Mouse (Mus musculus): ENCODE measurements around the gene Aqp9.

Gene Aqp9

DNA sequence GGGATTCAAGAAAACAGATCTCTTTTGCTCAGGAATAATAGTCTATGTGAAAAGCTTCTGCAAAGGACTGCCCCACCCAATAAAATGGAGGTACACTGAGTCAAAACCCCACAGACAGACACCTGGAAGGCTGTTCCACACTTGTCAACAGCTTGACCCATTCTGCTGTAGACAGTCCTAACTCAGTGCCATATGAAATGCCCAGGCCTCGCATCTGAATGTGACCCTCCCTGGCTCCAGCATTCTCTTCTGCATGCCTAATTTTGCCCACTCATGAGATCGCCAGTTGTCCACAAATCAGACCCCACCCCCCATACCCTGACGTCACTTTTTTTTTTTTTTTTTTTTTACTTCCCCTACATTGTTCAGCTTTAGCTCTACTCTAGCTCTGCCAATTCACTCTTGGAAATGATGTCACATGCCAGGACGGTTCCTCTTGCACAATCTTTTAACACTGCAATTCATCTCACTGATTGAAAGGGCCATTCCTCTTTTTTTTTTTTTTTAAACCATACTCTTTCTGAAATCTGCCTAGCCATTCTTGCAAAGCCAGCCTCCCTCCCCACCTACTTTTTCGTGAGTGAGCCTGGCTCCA is 1.5 kb downstream of the Aqp9 start:
- no peak for DNase-seq

DNA sequence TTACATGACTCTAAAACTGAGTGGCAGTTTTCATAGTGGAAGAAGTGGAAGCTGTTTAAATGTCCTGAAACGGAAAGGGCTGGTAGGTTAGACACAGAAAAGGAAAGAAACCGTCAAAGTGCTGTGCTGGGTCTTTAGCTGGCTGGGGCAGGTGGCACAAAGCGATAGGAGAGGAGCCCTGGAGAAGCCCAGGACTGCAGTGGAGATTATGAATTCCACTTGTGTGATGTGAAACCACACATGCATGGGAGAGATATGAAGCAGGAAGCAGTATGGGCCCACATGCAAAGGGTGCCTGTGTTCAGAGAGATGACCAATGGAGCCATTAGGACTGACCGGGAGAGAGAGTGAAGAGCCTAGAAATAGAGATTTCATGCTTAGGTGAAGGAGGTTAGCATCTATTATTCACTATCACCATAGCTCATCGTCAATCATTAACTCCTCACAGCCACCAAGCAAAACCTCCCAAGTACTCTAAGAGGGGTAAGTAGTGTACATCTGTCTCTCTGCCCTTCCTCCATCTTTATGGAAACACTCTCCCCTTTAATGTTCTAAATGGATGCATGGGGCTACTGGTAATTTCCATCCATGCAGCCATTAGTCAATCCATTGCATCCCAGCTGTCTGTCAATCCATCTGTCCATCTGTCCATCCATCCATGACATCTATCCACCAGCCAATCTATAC is 2.3 kb downstream of the Aqp9 start:
- no peak for DNase-seq

DNA sequence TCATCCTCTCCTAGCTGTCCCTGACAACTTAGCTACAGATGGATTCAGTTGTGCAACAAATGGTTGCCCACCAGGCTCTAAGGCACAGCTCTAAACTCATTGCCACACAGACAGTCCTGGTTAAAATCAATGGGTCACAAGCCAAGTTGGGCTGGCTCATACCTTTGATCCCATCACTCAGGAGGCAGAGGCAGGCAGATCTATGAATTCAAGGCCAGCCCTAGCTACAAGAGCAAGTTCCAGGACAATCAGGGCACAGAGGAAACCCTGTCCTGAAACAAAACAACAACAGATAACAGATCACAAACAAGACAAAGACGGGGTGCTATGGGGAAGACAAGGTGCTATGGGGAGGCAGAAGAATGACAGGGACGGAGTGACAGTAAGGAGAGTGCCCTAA is 3.0 kb downstream of the Aqp9 start:
- DNase-seq = no peak

DNA sequence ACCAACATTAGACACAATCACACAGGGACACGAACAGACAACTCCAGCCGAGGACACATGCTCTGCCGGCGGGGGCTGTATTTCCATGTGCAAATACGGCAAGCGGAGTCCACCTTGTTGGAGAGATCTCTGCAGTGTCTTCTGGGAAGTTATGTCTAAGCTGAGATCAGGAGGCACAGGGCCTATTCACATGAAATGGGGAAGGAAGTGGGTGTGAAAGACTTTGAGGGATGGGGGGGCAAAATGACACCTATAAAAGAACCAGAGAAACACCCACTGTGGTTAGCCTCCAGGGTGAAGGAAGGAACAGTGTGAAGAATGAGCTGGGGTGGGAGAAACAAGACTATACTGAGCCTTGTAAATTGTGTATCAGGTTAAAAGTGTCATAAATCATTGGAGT is 3.4 kb downstream of the Aqp9 start:
- DNase-seq = no peak

DNA sequence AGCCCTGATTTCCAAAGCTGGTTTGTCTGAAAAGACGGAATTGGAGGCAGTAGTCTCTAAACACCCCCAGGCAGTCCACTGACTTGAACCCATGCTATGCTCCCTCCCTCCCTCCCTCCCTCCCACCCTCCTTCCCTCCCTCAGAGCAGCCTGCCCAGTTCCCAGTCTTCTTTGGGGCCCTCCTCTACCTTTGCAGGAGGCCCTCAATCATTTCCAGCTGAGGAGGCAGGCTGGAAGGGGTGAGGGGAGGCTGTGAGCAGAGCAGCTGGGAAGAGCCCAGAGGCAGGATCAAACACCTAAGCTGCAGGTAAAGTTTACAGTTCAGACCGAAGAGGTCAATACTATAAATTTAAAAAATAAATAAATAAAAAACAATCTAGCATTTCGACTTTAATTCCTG is 4.1 kb downstream of the Aqp9 start:
- DNase-seq = no peak

DNA sequence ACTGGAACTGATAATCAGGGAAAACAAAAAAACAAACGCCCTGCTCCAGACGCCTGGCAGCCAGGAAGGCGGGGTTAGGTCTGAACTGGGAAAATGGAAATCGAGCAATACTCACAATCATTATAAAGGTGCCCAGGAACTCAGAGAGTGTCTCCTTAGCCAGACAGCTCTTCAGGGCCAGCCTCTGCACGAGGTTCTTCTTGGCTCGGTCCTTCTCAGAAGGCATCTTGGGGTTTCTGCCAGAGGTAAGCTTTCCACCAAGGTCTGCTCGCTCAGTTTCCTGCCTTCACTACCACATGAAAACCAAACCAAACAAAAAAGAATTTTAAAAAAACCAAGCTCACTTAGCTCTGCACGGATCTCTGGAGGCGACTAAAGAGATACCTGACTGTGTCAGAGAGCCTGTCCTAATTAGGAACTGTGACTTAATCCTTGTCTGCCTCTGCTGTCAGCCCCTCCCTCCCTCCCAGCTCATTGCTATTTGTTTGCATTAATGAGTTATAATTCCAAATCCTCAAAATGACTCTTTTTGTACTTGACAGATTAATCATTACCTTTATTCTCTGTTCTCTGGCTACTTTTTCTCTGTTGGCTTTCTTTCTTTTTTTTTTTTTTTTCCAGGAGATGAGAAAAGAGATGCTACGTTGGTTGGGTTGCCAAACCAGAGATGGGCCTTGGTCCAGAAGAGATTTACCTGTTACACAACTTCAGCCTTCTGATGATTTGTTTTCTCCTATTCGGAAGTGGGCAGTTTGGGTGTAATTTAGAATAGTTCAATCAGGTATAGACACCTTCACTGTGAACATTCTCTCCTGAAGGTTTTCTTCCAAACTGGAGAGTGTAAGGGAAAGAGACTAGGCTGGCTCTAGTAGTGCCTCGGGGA is 5.4 kb downstream of the Aqp9 start:
- no peak for DNase-seq

DNA sequence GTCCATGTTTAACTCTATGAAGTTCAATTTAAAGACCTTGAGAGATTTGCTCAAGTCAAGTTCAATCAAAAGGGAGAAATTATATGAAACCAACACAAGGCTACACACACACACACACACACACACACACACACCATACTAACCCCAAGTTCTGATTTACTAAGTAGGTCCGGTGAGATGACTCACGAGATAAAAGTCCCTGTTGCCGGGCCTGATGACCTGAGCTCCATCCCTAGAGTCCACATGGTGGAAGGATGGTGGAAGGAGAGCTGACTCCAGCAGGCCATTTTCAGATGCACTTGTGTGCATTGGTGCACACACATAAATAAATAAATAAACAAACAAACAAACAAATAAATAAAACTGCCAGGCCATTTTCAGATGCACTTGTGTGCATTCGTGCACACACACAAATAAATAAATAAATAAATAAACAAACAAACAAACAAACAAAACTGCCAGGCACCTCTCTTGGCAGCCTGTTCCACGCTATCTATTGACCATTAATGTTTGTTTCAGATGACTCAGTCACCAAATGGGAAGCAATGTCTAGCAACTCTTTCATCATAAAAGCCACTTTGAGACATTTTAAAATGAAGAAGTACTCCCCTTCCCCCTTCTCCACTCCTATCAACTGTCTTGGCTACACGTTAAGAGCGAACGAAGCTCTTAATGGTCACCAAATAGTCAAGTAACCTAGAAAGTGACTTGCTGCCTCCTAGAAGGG is 6.2 kb downstream of the Aqp9 start:
- DNase-seq = no peak

DNA sequence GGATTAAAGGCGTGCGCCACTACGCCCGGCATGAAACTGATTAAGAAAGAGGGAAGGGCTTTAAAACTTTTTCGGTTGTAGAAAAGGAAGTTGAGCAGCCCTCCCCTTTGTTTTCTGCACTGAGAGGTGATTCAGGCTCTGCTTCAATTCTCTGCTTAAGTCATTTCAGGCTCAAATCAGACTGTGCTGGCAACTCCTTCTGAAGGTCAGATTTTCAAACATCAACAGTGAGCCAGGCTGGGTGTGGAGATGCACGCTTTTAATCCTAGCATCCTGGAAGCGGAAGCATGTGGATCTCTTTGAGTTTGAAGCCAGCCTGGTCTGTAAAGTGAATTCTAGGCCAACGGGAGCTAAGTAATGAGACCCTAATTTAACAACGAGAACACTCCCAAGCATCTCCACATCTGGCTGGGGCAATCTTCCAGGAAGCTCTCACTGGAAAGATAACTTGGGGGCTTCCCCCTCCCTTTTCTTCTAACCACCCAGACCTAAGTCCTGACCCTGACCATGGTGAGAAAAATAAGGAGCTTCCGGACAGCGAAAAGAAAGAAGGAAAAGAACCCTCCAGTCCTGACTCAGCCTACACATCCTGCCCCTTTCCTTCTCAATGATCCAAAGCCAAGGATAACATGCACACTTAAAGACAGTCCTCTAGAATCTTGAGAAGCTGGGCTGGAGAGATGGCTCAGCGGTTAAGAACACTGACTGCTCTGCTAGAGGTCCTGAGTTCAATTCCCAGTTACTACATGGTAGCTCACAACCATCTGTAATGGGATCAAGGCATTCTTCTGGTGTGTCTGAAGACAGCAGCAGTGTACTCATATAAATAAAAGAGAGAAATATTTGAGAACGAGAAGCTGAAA is 7.4 kb downstream of the Aqp9 start:
- DNase-seq = no peak

DNA sequence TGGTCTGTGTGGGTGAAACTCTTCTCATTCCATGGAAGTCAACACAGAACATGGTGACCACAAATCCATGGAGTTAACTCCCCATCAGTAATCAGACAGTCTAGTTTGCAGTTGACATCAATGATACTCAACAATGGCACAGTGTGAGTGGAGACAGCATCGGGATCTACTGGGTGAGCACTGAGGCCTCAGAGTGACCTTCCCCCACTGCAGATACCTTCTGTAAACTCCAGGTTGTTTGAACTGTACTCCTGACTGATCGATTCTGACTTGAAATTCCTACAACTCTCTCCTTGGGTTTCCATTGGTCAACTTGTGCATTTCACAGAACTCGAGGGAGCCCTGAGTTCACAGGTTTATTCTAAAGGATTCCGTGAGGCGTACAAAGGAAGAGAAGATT is 8.8 kb downstream of the Aqp9 start:
- DNase-seq = no peak

DNA sequence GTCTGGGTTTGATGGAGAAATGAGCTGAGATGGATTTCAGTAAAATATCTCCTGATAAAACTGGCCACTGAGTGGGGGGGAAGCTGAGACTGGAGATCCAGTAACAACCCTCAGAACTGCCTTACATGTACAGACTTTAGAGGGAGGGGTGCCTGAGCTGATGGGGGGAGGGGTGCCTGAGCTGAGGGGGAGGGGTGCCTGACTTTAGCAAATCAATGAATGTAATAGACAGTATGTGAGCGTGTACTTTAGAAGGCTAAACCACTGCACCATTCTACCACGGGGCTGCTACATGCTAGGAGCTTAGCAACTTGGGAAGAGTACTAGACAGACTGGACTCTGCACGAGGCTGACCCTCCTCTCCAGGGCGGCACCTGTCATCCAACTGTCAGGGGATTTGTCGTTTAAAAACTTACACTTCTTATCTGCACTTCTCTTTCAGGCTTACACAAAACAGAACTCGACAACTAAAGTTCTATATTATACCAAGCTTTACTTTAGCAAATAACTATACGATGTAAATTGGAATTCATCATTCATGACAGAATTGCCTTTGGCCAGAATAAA is 9.3 kb downstream of the Aqp9 start:
- no peak for DNase-seq

DNA sequence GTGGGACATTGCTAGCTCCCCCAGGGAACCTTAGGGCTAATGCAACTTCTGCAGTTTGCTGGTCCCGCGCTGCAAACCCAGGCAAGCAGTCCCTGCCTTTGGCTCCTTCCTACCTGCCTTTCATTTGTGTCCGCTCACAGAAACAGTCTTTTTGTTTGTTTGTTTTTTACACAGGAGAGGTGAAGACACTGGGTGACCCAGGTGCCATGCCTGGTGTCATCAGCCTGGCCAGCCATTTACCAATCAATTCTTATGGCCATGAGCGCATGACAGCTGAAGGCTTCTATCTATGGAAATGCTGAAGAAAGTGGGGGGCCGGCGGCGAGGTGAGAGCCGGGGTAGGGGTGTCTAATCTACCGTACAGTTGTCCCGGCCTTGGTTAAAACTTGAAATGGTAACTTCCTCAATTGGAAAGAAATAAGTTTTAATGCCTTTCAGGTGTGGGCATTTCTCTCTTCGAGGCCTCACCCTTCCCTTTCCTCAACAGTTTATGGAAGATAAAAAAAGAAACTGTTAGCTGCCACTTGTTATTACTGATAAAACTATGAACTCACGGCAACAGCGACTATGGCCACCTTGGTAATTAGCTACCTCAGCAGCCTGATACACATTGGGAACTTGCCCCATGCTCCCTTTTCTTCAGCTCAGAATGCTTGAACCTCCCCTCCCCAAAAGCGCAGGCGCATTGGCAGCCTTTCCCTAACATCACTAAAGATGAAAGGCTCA is 10.4 kb downstream of the Aqp9 start:
- no peak for DNase-seq

DNA sequence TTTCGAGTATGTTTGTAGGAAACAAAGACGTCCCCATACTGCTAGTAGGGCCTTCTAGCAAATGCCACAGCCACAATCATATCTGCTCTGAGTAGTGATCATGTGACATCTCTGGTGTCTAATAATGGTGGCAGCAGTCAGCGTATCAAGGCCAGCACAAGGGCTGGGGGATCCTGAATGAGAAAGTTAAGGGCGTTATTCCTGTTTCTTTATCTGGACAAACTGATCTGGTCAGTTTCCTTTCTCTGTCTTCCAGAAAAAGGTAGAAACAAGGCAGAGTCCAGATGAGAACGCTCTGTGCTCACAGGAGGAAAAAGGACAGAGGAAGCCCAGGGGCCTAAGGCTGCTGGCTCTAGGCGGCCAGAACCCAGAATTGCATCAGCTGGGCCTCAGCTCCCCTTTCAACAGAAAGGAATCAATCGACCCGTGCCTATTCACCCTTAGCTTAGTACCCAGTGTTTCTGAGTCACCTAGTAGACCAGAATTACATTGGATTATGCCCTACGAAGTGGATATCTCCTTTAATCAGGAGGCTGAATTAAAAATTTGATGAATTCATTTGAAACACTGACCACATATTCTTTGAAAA is 11.9 kb downstream of the Aqp9 start:
- no peak for DNase-seq

DNA sequence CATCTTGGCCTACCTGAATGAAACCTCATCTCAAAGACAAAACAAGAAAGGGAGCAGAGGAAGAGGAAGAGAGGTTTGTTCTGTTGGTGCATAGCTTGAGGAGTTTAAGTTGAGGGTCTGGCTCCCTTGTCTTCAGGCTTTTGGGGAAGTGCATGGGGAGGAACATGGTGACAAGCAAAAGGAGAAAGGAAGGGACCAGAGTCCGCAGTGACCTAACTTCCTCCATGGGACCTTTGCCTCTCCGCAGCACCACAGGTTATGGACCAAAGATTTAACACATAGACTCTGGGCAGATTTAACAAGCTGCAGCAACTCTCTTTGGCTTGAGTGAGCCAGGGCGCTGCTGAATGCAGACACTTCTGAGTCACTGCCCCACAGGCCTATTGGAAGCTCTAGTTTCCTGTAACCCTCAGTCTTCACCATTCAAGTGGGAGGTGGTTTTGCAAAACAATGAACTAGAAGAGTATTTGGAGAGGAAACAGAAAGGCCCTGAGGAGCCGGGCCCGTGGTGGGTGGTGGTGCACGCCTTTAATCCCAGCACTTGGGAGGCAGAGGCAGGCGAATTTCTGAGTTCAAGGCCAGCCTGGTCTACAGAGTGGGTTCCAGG is 13.0 kb downstream of the Aqp9 start:
- no peak for DNase-seq

DNA sequence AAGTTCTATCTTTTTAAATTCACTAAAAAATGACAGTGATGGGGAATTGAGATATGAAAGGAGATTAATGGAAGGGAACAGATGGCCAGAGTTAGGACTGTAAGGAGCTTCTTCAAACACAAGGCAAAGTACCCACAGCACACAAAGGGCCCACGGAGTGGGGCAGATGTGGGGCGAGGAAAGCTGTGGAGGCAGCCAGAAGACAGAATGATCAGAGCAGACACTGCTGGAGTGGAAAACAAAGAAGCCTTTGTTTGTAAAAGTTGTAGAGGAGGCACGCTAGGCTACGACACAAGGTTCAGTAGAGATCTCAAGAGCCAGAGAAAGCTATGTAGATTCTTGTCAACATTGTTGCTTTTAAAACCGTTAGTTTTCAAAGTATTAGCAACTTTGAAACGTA is 17.1 kb downstream of the Aqp9 start:
- DNase-seq = no peak

DNA sequence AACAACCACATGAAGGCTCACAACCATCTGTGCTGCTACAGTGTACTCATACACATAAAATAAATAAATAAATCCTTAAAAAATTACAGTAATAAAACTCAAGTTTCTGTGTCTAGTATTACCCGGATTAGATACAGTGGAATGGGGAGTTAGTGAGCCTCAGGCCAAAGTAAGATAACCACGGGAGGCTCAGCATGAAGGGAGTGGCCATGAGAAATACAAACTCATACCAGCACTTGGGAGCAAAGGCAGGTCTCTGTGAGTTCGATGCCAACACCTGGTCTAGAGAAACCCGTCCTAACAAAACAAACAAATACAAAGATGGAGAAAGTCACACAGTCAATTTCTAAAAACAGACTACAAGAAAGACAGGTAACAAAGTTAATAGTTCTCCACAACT is 18.3 kb downstream of the Aqp9 start:
- DNase-seq = no peak

DNA sequence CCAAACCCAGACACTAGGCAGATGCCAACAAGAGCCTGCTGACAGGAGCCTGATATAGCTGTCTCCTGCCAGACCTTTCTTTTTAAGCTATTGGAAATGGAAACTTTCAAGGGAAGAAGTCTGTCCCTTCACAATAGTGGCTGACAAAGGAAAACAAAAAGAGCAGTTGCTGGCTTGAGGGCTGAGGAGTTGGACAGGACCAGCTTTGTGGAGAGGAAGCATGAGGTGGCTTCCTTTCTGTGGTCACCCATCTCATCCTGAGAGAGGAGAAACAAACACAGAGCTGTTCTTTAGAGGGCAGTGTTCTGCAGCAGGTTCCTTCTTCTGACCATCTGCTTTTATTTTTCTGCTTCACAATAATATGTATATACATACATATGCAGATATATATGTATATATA is 19.6 kb downstream of the Aqp9 start:
- DNase-seq = no peak

DNA sequence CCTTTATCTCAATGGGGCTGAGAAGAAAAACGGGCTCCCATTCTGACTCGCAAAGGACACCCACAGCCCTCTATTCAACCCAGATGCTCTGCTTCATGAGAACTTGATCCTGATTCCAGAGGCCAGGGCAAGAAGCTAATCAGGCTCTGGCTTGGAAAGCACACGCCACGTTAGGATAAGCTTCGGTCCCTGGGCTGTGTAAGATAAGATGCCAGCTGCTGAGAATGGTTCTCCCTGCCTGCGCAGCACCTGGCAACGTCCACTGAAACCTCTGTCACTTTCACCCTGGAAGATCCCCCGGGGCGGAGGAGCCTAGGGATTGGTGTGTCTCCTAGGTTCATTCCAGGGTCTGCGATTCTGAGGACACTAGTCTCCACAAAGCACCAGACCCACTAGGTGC is 22.3 kb downstream of the Aqp9 start:
- DNase-seq = no peak

DNA sequence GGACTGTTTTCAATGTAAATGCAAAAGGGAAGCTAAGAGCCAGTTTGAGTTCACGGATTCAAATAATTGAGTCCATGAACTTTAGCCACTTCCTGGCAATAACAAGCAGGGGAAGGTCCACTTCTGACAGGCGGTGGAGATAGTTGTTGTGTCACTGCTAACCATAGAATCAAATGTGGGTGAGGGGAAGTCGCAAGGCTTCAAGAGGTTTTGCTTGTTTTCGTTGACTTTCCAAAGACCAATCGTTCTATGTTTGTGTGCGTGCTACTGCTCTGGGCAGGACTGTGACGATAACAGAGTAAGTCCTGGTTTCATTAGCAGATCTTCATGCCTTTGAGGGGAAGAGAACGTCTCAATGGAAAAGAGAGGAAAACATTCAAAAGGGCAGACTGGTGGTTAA is 28.3 kb downstream of the Aqp9 start:
- no peak for DNase-seq

DNA sequence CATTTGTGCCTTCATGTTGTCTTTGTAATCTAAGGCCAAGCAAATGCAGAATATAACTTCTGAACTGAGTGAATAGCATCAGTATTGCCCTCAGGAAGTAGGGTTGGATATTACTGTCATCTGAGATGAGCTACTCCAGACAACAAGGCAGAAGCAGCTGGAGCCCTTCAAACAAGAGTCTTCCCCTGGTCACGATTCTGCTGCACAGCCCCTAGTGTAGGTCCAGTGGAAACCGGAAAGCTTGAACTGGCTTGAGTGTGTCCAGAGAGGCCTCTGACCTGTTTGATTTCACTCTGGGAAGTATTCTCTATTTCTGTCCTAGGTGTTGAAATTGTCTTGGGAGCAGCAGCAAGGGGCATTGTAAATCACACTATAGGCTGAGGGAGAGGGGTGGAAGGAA is 29.5 kb downstream of the Aqp9 start:
- no peak for DNase-seq

DNA sequence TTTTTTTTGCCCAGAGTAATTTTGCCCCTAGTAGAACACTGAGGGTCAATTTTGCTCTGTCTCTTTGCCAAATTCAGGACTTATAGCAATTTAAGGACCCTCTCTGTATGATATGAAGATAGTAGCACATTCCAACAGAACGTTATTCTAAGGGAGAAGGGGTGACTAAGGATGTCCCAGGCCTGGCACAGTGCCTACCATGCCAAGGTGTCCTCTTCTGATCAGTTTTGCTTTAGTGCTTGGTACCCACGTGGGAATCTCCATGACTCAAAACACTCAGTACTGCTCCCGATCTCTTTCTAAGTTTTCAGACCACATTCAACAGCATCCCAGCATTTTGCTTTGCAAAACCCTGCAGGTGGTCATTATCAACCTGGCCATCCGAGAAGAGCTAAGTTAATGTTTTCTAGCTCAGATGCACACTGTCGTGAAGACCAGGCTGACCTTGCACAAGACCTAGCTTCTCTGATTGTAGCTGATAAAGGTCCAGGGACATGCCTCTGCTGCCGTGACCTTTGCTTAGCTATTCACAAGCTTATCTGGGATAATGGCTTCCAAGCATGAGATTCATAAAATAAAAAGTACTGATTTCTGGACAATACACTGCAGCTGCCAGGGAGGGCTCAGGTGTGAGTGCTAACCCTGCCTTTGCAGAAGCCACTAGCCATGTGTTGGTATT is 31.1 kb downstream of the Aqp9 start:
- no peak for DNase-seq
